Mouse (Mus musculus) thymus, adult 2 months (tissue): ENCODE data around the gene Tbc1d16. TPM values are rescaled to one million over a fixed set of nuclear protein-coding genes. Genes with fewer than 3 reads are reported as not detected.
"Not testable (repeated sequence)": the region's sequence is repeated elsewhere in the genome, so short reads cannot be mapped to it uniquely, and the experiment has no call there.

ENCODE experiments used
- DNase-seq: peaks from one replicate; pipeline ENCODE4 v3.0.0; 2021
- H3K27ac ChIP-seq: fragments of 200-500 bp; 2 replicates; pipeline ENCODE4 v1.5.1; 2012; ENCODE audit warnings: low read length, control low read depth; ENCODE audit not compliant: control insufficient read depth, insufficient read depth
- H3K27me3 ChIP-seq: fragments of 200-500 bp; 2 replicates; pipeline ENCODE4 v1.6.1; 2012; ENCODE audit warnings: mild to moderate bottlenecking, low read length, moderate library complexity, mixed read lengths; ENCODE audit not compliant: control insufficient read depth, insufficient read depth
- H3K36me3 ChIP-seq: fragments of 200-500 bp; 2 replicates; pipeline ENCODE4 v1.6.1; 2012; ENCODE audit warnings: mild to moderate bottlenecking, low read length, moderate library complexity; ENCODE audit not compliant: control insufficient read depth, insufficient read depth
- H3K4me1 ChIP-seq: fragments of 200-500 bp; replicated peaks from 2 replicates; pipeline ENCODE4 v1.6.1; 2012; ENCODE audit warnings: low read length; ENCODE audit not compliant: control insufficient read depth, insufficient read depth
- H3K4me3 ChIP-seq: fragments of 200-500 bp; 2 replicates; pipeline ENCODE4 v1.5.1; 2012; ENCODE audit warnings: mild to moderate bottlenecking, low read length, control low read depth, moderate library complexity; ENCODE audit not compliant: control insufficient read depth, insufficient read depth
- CTCF ChIP-seq: fragments of 200-500 bp; IDR thresholded peaks from 2 replicates; pipeline ENCODE4 v1.5.1; 2012; ENCODE audit warnings: mild to moderate bottlenecking, control low read depth, low read length, moderate library complexity, borderline replicate concordance; ENCODE audit not compliant: control insufficient read depth, poor library complexity, insufficient read depth; ENCODE audit errors: extremely low read depth
- POLR2A ChIP-seq: fragments of 200-500 bp; IDR thresholded peaks from 2 replicates; pipeline ENCODE4 v1.6.1; 2012; ENCODE audit warnings: mild to moderate bottlenecking, low read length, control low read depth, moderate library complexity; ENCODE audit not compliant: control insufficient read depth, poor library complexity, insufficient read depth; ENCODE audit errors: extremely low read depth
- WGBS: fragments of 180-500 bp; shearing (Covaris S2); methylation state at CpG from one replicate; pipeline ENCODE4 v1.1.7; 2018; 5-methylcytosine and 5-hydroxymethylcytosine counted together
- polyA plus RNA-seq: library from polyadenylated mRNA; depleted of rRNA; stranded (reverse); fragments of >200 nt; gene quantifications from 2 replicates; pipeline ENCODE4 v1.2.3, GENCODE M21; 2012

The Tbc1d16 gene
- polyA plus RNA-seq, 1 experiment: 12.0 TPM

- no peak overlapping the region for H3K4me3 ChIP-seq
- no peaks in the 10 kb centered on the region for H3K27me3 ChIP-seq
- no peak for TF ChIP-seq CTCF
- TF ChIP-seq POLR2A: no peak
- DNase-seq: no peak
- no peaks in the 10 kb centered on the region for H3K36me3 ChIP-seq
- 86% methylated on average over 17 of the region's 17 CpGs for WGBS
- H3K27ac ChIP-seq: no peak overlapping the region
- H3K4me1 ChIP-seq: peaks cover 25% of the 10 kb centered on the region
Measured at GRCm38 (mm10) chr11:119250998-119251397, 22.7 kb upstream of the Tbc1d16 start.

- TF ChIP-seq POLR2A (no peak), CTCF (peak; percentile 62; the same call in 1 of the 2 replicates)
- peak; percentile 45 for DNase-seq
Measured at GRCm38 (mm10) chr11:119249011-119249410, 20.7 kb upstream of the Tbc1d16 start.

DNA sequence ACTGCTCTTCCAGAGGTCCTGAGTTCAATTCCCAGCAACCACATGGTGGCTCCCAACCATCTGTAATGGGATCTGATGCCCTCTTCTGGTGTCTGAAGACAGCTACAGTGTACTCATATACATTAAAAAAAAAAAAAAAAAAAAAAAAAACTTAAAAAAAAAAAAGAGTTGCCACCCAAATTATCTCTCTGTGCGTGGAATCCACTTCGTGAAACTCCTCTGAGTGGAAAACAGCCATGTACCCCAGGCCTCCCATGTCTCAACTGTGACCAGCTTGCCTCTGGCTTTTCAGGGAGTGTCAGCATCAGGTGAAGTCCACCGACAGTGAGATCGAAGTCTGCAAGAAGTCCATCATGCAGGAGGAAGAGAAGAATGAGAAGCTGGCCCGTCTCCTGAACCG is 17.2 kb upstream of the Tbc1d16 start:
- not testable (repeated sequence) for H3K27me3 ChIP-seq, H3K4me3 ChIP-seq, H3K36me3 ChIP-seq, H3K27ac ChIP-seq, DNase-seq, H3K4me1 ChIP-seq
- WGBS: 94% methylated on average over 6 of the region's 6 CpGs

More at GRCm38 (mm10) chr11:119249011-119249410, 20.7 kb upstream of the Tbc1d16 start:
- no peaks in the 10 kb centered on the region for H3K27me3 ChIP-seq
- H3K36me3 ChIP-seq: no peaks in the 10 kb centered on the region
- WGBS: 43% methylated on average over 6 of the region's 6 CpGs
- peaks cover 25% of the 10 kb centered on the region for H3K4me1 ChIP-seq
- H3K4me3 ChIP-seq: no peak overlapping the region
- no peak overlapping the region for H3K27ac ChIP-seq

DNA sequence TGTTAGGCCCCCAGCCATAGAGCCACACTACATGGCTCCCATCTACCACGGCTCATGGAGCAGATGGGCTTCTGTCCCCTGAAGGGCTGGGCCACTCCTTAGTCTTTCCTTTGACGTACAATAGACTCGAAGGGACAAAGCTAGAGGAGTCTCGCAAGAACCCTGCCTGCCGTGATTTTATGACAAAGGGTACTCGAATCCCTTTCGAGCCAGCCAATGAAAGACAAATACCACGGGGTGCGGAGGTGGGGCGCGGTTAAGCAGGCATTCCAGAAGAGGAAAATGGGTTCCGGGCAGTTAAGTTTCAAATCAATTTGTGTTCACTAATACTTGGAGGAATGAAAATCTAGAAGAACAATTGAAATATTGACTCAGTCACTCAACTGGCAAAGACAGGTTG is 11.2 kb upstream of the Tbc1d16 start:
- TF ChIP-seq POLR2A: no peak
- no peak for TF ChIP-seq CTCF
- Histone ChIP-seq H3K4me1 (peaks cover 4% of the 10 kb centered on the region), H3K36me3 (no peaks in the 10 kb centered on the region), H3K27ac (no peak overlapping the region), H3K4me3 (no peak overlapping the region), H3K27me3 (no peaks in the 10 kb centered on the region)
- 97% methylated on average over 12 of the region's 12 CpGs for WGBS
- no peak for DNase-seq

DNA sequence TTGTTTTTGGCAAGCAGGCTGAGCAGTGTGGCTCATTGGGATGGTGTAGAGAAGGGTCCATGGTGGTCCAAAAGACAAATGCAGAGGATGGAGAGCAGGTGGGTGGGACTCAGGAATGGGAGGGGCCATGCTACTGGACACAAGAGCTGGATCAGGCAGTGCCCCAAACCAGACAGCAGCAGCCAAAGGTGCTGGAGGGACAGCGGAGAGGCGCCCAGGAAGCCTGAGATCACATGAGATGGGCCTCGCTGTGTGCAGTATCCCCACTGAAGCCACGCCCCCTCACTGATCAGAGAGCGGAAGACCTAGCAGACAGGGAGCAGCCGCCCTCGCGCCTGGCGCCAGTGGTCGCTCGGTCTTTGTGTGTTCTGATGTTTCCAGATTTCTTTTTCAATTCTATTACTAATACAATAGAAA is 10.0 kb upstream of the Tbc1d16 start:
- TF ChIP-seq POLR2A: no peak; the same call in 1 of the 2 replicates
- no peak for TF ChIP-seq CTCF
- H3K27me3 ChIP-seq: no peaks in the 10 kb centered on the region
- 0% methylated on average over 11 of the region's 11 CpGs for WGBS
- peak; percentile 85 for DNase-seq
- peaks cover 4% of the 10 kb centered on the region for H3K4me1 ChIP-seq
- peak overlapping the region; percentile 42 for H3K4me3 ChIP-seq
- H3K27ac ChIP-seq: no peak overlapping the region
- H3K36me3 ChIP-seq: no peaks in the 10 kb centered on the region

GRCm38 (mm10) chr11:119237568-119238304 is 9.4 kb upstream of the Tbc1d16 start:
- peak; percentile 45 for DNase-seq
- peak overlapping the region; percentile 42 for H3K4me3 ChIP-seq
- no peaks in the 10 kb centered on the region for H3K27me3 ChIP-seq
- 4% methylated on average over 20 of the region's 20 CpGs for WGBS
- peaks cover 4% of the 10 kb centered on the region for H3K4me1 ChIP-seq
- no peak overlapping the region for H3K27ac ChIP-seq
- TF ChIP-seq CTCF (no peak), POLR2A (peak; percentile 48; the same call in 1 of the 2 replicates)
- no peaks in the 10 kb centered on the region for H3K36me3 ChIP-seq

DNA sequence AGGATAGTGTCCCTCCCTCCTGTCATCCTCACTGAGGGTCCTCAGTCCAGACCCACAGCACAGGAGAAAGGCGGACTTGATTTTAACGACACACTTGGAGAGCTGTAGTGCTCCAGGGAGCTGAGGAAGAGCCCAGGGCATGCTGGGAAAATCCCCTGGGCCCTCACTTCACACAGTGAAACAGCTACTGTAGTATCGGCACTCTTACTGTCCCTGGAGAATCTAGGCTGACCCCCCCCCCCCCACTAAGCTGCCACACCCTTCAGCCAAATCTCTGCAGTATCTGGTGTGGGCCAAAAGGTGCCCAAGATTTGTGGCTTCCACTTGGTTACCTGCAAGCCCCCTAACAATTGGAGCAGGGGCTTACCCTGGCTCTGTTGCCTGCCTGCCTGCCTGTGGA is 8.7 kb upstream of the Tbc1d16 start:
- peaks cover 4% of the 10 kb centered on the region for H3K4me1 ChIP-seq
- no peaks in the 10 kb centered on the region for H3K27me3 ChIP-seq
- no peak for DNase-seq
- no peak overlapping the region for H3K4me3 ChIP-seq
- WGBS: 86% methylated on average over 3 of the region's 3 CpGs
- no peak overlapping the region for H3K27ac ChIP-seq
- no peaks in the 10 kb centered on the region for H3K36me3 ChIP-seq
- TF ChIP-seq CTCF: no peak
- no peak for TF ChIP-seq POLR2A

DNA sequence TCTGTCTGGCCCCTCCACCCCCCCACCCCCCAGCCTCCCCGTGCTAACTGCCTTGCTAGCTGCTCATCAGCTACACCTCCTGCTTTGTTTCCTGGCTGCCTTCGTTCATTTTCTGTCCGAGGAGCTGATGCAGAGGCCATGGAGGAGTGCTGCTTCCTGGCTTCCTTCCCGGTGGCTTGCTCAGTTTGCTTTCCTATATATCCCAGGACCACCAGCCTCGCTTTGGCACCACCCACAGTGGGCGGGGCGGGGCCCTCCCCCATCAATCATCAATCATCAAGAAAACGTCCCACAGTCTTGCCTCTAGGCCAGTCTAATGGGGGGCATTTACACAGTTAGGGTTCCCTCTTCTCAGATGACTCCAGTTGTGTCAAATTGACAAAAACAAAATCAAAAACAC is 8.1 kb upstream of the Tbc1d16 start:
- WGBS: 71% methylated on average over 8 of the region's 8 CpGs
- Histone ChIP-seq H3K36me3 (no peaks in the 10 kb centered on the region), H3K27ac (no peak overlapping the region), H3K27me3 (no peaks in the 10 kb centered on the region), H3K4me3 (no peak overlapping the region), H3K4me1 (peaks cover 4% of the 10 kb centered on the region)
- no peak for DNase-seq
- TF ChIP-seq POLR2A (no peak), CTCF (no peak)
